Mouse (Mus musculus): Measurements from ENCODE around the gene Aff3. TPM values are rescaled to one million over a fixed set of nuclear protein-coding genes. Genes with fewer than 3 reads are reported as not detected.

Aff3 gene
- 5.9 TPM for polyA plus RNA-seq (2014; fragmentation: Illumina TruSeq; extraction: RNeasy Lipid Tissue Mini Kit (QIAGEN cat#74804); ENCODE audit: insufficient read depth, low read depth, low replicate concordance)

DNA sequence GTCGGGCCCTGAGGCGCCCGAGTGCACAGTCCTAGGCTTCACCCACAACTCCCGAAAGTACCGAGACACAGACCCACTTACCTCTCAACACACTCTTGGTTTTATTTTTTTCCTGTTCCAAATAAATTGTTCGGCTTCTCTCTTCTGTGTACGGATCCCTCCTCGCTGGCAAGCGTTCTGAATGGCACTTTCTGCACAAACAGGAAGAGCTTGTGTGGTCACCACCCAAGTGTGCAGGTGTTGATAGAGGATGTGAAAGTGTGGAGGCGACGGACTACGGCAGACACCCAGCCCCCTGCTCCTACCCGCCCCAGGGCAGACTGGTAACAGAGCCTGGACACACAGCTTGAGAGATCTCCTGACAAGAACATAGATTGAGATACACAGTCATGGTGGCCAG lies at the start of gene Aff3:
Gene Aff3, minus strand, starts transcription at position 179 of the 400 bp plus-strand sequence.

DNA sequence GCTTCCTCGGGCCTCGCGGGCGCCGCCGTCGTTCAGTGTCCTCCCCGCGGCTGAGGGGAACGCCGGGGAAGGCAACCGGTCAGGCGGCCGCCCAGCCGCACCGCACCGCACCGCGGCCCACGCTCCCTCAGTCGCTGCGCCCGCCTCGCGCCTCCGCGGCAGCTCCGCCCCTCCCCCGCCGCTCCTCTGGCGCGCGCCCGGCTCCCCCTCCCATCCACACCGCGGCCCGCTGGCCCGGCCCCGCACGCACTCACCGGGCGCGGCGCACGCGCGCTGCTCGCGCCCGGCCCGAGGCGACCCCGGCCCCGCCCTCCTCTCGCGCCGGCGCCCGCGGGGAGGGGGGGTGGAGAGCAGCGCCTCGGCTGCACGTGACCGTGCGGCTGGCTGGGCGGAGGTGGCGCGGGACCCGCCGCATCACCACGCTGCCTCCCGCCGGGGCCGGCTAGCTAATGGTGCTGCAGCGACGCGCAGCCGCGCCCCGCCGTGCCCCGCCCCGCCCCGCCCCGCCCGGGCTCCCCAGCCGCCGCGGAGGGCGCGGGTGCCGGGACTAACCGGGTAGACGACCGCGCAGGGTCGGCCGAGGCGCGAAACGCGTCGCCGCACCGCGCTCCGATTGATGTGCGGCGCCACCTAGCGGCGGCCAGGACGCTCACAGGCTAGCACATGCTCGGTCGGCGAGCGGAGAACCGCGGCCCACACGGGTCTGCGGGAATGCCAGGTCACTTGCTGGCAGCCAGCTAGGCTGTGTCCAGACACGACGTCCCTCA lies 535.1 kb downstream of the Aff3 start, which contains the start of gene Rev1:
Gene Rev1, minus strand, starts transcription at position 301 of the 767 bp plus-strand sequence.

Other genes with a start within 250 kb of the Aff3 start
- 0.17 TPM for gene Lonrf2, start 171.8 kb upstream of the Aff3 start, polyA plus RNA-seq (2014; fragmentation: Illumina TruSeq; extraction: RNeasy Lipid Tissue Mini Kit (QIAGEN cat#74804); ENCODE audit: insufficient read depth, low read depth, low replicate concordance)
- 1.2 TPM for gene Chst10, start 233.2 kb upstream of the Aff3 start, polyA plus RNA-seq (2014; fragmentation: Illumina TruSeq; extraction: RNeasy Lipid Tissue Mini Kit (QIAGEN cat#74804); ENCODE audit: insufficient read depth, low read depth, low replicate concordance)

All from lung, adult 10 weeks (tissue).